Mouse (Mus musculus) kidney, embryonic 16.5 days (tissue): Measurements from ENCODE around the gene Prss32. TPM values are rescaled to one million over a fixed set of nuclear protein-coding genes. Genes with fewer than 3 reads are reported as not detected.

Experiments
- ATAC-seq: fragments of 200-750 bp; cut with Nextera tagmentation; 2 replicates; pipeline ENCODE4 v1.8.0; 2017; ENCODE audit warnings: moderate TSS enrichment; ENCODE audit not compliant: low FRiP score, low TSS enrichment
- H3K27ac ChIP-seq: fragments of 300-500 bp; sonication (generic); 2 replicates; pipeline ENCODE4 v1.5.1; 2014; ENCODE audit warnings: low read length
- H3K27me3 ChIP-seq: fragments of 300-500 bp; sonication (generic); 2 replicates; pipeline ENCODE4 v1.6.1; 2014; ENCODE audit warnings: low read length, control low read depth, mixed read lengths; ENCODE audit not compliant: insufficient read depth
- H3K36me3 ChIP-seq: fragments of 300-500 bp; sonication (generic); 2 replicates; pipeline ENCODE4 v1.6.1; 2014; ENCODE audit warnings: low read length, control low read depth, mixed read lengths; ENCODE audit not compliant: insufficient read depth
- H3K4me1 ChIP-seq: fragments of 300-500 bp; sonication (generic); 2 replicates; pipeline ENCODE4 v1.6.1; 2014; ENCODE audit warnings: low read length, control low read depth, mixed read lengths; ENCODE audit not compliant: insufficient read depth
- H3K4me2 ChIP-seq: fragments of 300-500 bp; sonication (generic); replicated peaks from 2 replicates; pipeline ENCODE4 v1.6.1; 2014; ENCODE audit warnings: low read depth, low read length
- H3K4me3 ChIP-seq: fragments of 300-500 bp; sonication (generic); 2 replicates; pipeline ENCODE4 v1.5.1; 2014; ENCODE audit warnings: mild to moderate bottlenecking, low read length
- H3K9ac ChIP-seq: fragments of 300-500 bp; sonication (generic); replicated peaks from 2 replicates; pipeline ENCODE4 v1.6.1; 2014; ENCODE audit warnings: low read length
- H3K9me3 ChIP-seq: fragments of 300-500 bp; sonication (generic); 2 replicates; pipeline ENCODE4 v1.6.1; 2016; ENCODE audit warnings: low read length, control low read depth
- WGBS: fragments of 180-500 bp; shearing (Covaris S2); extraction: QIAGEN DNeasy Blood & Tissue Kit; methylation state at CpG from one replicate; pipeline ENCODE4 v1.1.7; 2014; 5-methylcytosine and 5-hydroxymethylcytosine counted together
- polyA plus RNA-seq: library from polyadenylated mRNA; unstranded; fragments of >200 nt; fragmentation: Nextera tagmentation; extraction: Ambion mirVana; gene quantifications from 2 replicates; pipeline ENCODE4 v1.2.1, GENCODE M21; 2015

The Prss32 gene
- polyA plus RNA-seq, 1 experiment from 2014 or later, result not detected

DNA sequence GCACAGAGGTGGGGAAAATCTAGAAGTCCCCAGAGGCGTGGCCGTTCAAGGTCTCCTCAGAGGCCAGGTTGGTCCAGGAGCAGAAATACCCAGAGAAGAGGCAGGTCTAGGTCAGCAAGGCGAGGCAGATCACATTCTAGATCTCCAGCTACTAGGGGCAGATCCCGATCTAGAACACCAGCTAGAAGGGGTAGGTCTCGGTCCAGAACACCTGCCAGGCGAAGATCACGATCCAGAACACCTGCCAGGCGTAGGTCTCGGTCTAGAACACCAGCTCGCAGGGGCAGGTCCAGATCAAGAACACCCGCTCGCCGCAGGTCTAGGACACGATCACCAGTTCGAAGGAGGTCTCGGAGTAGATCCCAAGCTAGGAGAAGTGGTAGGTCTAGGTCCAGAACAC lies 28.0 kb upstream of the Prss32 start:
- H3K9me3 ChIP-seq, result peaks cover 53% of the 10 kb centered on the region
- H3K9ac ChIP-seq, result no peak overlapping the region
- no peak overlapping the region for H3K4me2 ChIP-seq
- WGBS, result 98% methylated on average over 16 of the region's 16 CpGs
- no peaks in the 10 kb centered on the region for H3K27me3 ChIP-seq
- H3K4me1 ChIP-seq, result no peaks in the 10 kb centered on the region
- peaks cover 87% of the 10 kb centered on the region for H3K36me3 ChIP-seq
- no peak overlapping the region for H3K27ac ChIP-seq
- H3K4me3 ChIP-seq, result no peak overlapping the region
- no peak for ATAC-seq

DNA sequence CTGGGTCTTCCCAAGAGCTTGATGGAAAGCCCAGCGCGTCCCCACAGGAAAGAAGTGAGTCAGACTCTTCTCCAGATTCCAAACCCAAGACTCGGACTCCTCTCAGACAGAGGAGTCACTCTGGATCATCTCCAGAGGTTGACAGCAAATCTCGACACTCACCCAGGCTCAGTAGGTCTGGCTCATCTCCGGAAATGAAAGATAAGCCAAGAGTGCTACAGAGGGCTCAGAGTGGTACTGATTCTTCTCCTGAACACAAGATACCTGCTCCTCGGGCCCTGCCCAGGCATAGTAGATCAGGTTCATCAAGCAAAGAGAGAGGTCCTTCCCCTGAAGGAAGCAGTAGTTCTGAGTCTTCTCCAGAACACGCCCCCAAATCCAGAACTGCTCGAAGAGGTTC lies 25.1 kb upstream of the Prss32 start:
- peaks cover 53% of the 10 kb centered on the region for H3K9me3 ChIP-seq
- no peak for ATAC-seq
- WGBS, result over 99% methylated on average over 8 of the region's 8 CpGs

GRCm38 (mm10) chr17:23819235-23819634 lies 24.4 kb upstream of the Prss32 start:
- H3K9ac ChIP-seq, result no peak overlapping the region
- no peak overlapping the region for H3K4me2 ChIP-seq
- no peak overlapping the region for H3K4me3 ChIP-seq
- H3K4me1 ChIP-seq, result no peaks in the 10 kb centered on the region
- no peak overlapping the region for H3K27ac ChIP-seq
- peaks cover 97% of the 10 kb centered on the region for H3K36me3 ChIP-seq
- no peaks in the 10 kb centered on the region for H3K27me3 ChIP-seq
- peaks cover 53% of the 10 kb centered on the region for H3K9me3 ChIP-seq
- no peak for ATAC-seq
- WGBS, result 98% methylated on average over 25 of the region's 25 CpGs

More for the DNA sequence above, 25.1 kb upstream of the Prss32 start:
- H3K4me2 ChIP-seq, result no peak overlapping the region
- H3K9ac ChIP-seq, result no peak overlapping the region
- no peaks in the 10 kb centered on the region for H3K4me1 ChIP-seq
- H3K27me3 ChIP-seq, result no peaks in the 10 kb centered on the region
- peaks cover 96% of the 10 kb centered on the region for H3K36me3 ChIP-seq
- H3K4me3 ChIP-seq, result no peak overlapping the region
- no peak overlapping the region for H3K27ac ChIP-seq

DNA sequence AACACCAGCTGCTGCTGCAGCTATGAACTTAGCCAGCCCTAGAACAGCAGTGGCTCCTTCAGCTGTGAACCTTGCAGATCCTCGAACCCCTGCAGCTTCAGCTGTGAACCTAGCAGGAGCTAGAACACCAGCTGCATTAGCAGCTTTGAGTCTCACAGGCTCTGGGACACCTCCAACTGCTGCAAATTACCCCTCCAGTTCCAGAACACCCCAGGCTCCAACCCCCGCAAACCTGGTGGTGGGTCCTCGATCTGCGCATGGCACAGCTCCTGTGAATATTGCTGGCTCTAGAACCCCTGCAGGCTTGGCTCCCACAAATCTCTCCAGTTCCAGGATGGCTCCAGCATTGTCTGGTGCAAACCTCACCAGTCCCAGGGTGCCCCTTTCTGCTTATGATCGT lies 22.9 kb upstream of the Prss32 start:
- no peak overlapping the region for H3K27ac ChIP-seq
- 96% methylated on average over 5 of the region's 5 CpGs for WGBS
- H3K9ac ChIP-seq, result no peak overlapping the region
- H3K4me2 ChIP-seq, result no peak overlapping the region
- H3K4me3 ChIP-seq, result no peak overlapping the region
- no peaks in the 10 kb centered on the region for H3K4me1 ChIP-seq
- H3K27me3 ChIP-seq, result no peaks in the 10 kb centered on the region
- peaks cover 45% of the 10 kb centered on the region for H3K9me3 ChIP-seq
- ATAC-seq, result no peak
- peaks cover 99% of the 10 kb centered on the region for H3K36me3 ChIP-seq

GRCm38 (mm10) chr17:23822094-23822493 lies 21.6 kb upstream of the Prss32 start:
- H3K27me3 ChIP-seq, result no peaks in the 10 kb centered on the region
- H3K36me3 ChIP-seq, result peaks cover 96% of the 10 kb centered on the region
- no peak overlapping the region for H3K4me2 ChIP-seq
- no peak overlapping the region for H3K27ac ChIP-seq
- no peak overlapping the region for H3K4me3 ChIP-seq
- ATAC-seq, result no peak
- no peak overlapping the region for H3K9ac ChIP-seq
- WGBS, result 81% methylated on average over 6 of the region's 6 CpGs
- peaks cover 31% of the 10 kb centered on the region for H3K9me3 ChIP-seq
- H3K4me1 ChIP-seq, result peaks cover under 1% of the 10 kb centered on the region; the same call in 1 of the 2 replicates

DNA sequence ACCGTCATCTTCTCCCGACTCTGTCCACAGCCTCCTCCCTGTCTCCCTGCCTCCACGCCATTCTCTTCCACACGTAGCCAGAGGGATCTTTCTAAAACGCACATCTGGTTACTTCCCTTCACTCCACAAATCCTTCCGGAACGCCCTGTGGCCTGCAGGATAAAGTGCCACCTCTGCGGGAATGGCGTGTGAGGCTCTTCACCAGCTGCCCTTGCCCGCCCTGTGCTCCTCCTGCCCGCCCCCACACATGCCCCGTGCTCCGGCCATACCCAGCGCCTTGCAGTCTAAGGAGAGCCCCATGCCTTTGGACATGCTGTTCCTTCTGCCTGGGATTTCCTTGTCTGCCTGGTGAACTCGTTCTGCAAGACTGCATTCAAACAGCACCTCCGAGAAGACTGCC lies 20.6 kb upstream of the Prss32 start:
- ATAC-seq, result no peak
- WGBS, result 76% methylated on average over 16 of the region's 16 CpGs

DNA sequence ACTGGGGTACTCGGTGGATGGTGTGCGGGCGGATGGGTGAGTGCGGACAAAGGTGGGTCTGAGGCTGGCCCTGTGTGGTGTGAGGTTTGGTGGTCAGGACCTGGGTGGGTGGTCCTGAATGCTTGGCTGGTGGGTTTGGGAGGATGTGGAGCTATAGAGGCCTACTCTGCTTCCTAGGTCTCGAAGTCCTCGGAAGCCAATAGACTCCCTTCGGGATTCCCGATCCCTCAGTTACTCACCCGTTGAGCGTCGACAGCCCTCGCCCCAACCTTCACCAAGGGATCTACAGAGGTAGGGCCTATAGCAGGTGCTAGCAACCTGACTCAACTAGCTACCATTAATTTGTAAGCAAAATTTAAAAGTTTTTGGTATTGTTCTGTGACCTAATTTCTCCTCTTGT lies 20.0 kb upstream of the Prss32 start:
- WGBS, result 93% methylated on average over 12 of the region's 12 CpGs
- ATAC-seq, result no peak

More for the DNA sequence above, 20.6 kb upstream of the Prss32 start:
- no peaks in the 10 kb centered on the region for H3K27me3 ChIP-seq
- peaks cover 91% of the 10 kb centered on the region for H3K36me3 ChIP-seq
- H3K9ac ChIP-seq, result no peak overlapping the region
- H3K27ac ChIP-seq, result no peak overlapping the region
- no peak overlapping the region for H3K4me3 ChIP-seq
- peaks cover 10% of the 10 kb centered on the region for H3K4me1 ChIP-seq
- H3K9me3 ChIP-seq, result peaks cover 22% of the 10 kb centered on the region
- no peak overlapping the region for H3K4me2 ChIP-seq

GRCm38 (mm10) chr17:23825591-23825990 lies 18.1 kb upstream of the Prss32 start:
- no peaks in the 10 kb centered on the region for H3K27me3 ChIP-seq
- peaks cover 65% of the 10 kb centered on the region for H3K36me3 ChIP-seq
- no peak overlapping the region for H3K9ac ChIP-seq
- H3K4me2 ChIP-seq, result no peak overlapping the region
- WGBS, result 85% methylated on average over 4 of the region's 4 CpGs
- peaks cover 11% of the 10 kb centered on the region for H3K4me1 ChIP-seq
- no peaks in the 10 kb centered on the region for H3K9me3 ChIP-seq
- ATAC-seq, result no peak
- H3K4me3 ChIP-seq, result no peak overlapping the region
- no peak overlapping the region for H3K27ac ChIP-seq

More for the DNA sequence above, 20.0 kb upstream of the Prss32 start:
- Histone ChIP-seq H3K4me3 (no peak overlapping the region), H3K36me3 (peaks cover 85% of the 10 kb centered on the region), H3K9me3 (peaks cover 16% of the 10 kb centered on the region), H3K27ac (no peak overlapping the region), H3K27me3 (no peaks in the 10 kb centered on the region), H3K4me1 (peaks cover 11% of the 10 kb centered on the region), H3K4me2 (no peak overlapping the region), H3K9ac (no peak overlapping the region)

GRCm38 (mm10) chr17:23828271-23829001 lies 15.2 kb upstream of the Prss32 start:
- Histone ChIP-seq H3K4me3 (peak overlapping the region; percentile 90), H3K36me3 (peaks cover 38% of the 10 kb centered on the region), H3K27me3 (0 out of 2 replicates have a peak, but pooled peaks cover 4% of the 10 kb centered on the region), H3K27ac (peak overlapping the region; percentile 74), H3K4me1 (peaks cover 11% of the 10 kb centered on the region), H3K9me3 (no peaks in the 10 kb centered on the region), H3K4me2 (peak overlapping the region; percentile 86), H3K9ac (peak overlapping the region; percentile 87)
- peak; percentile 83 for ATAC-seq
- under 1% methylated on average over 45 of the region's 47 CpGs for WGBS

DNA sequence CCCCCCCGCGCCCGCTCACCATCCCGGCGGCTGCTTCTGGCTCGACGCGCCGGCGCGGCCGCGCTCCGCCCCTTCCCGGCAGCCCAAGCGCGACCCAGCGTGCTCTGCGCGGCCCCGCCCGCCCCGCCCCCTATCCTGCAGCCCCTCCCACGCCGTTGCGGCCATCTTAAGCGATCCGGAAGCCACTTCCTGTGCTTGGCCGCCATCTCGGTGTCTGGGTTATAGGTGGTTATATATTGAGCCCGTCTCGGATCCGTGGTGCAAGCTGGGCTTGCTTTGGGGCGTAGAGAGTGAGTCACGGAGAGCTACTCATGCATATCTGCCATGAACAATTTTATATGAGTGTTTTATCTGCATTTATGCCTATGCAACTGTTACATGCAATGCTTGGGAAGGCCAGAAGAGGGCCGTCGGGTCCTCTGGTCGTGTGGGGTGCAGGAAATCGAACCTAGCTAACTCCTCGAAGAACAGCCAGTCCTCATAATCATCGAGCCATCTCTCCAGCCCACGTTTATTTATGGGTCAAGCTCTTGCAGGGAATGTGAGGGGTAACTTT lies 14.5 kb upstream of the Prss32 start, which contains the start of gene Elob:
Gene Elob, minus strand, starts transcription at position 73 of the 556 bp plus-strand sequence.
- Histone ChIP-seq H3K9me3 (no peaks in the 10 kb centered on the region), H3K36me3 (peaks cover 31% of the 10 kb centered on the region), H3K4me3 (peak within 1 kb of the TSS; percentile 90), H3K4me1 (peaks cover 11% of the 10 kb centered on the region), H3K4me2 (peak within 1 kb of the TSS; percentile 86), H3K27ac (peak within 1 kb of the TSS; percentile 97), H3K9ac (peak within 1 kb of the TSS; percentile 87), H3K27me3 (0 out of 2 replicates have a peak, but pooled peaks cover 4% of the 10 kb centered on the region)
- peak; percentile 93 for ATAC-seq
- WGBS, result under 1% methylated on average over 38 of the region's 42 CpGs
